ENCODE assay signal across 24 mouse cellular contexts in genomic region chr17:30480381-30480780, GRCm38 (mm10).
DNase-seq lines count a peak whose midpoint lies in the region; ATAC-seq lines count a peak whose summit lies in the region.
"Had no signal": no experiment of that assay in that cellular context is flagged by ENCODE, and none has a peak within 500 bp of the region (broad histone marks: within the 10 kb centered on the region; RNA-seq: fewer than 3 reads in every experiment).

No protein-coding gene starts in this region.

- no peaks in the 10 kb centered on the region for H3K4me1 ChIP-seq in midbrain, embryonic 11.5 days (ENCODE audit: control insufficient read depth, insufficient read depth, low read length)
- peaks cover 6% of the 10 kb centered on the region; the same call in 1 of the 2 replicates for H3K4me1 ChIP-seq in midbrain, embryonic 16.5 days (ENCODE audit: control insufficient read depth, insufficient read depth, low read length)
- H3K4me1 ChIP-seq: embryonic facial prominence, embryonic 10.5 days; embryonic facial prominence, embryonic 12.5 days; forebrain, embryonic 15.5 days had no signal

- no peak overlapping the region for H3K9ac ChIP-seq in midbrain, embryonic 11.5 days (ENCODE audit: low read length)
- H3K9ac ChIP-seq in midbrain, embryonic 16.5 days (ENCODE audit: low read depth, low read length) = no peak overlapping the region
- H3K9ac ChIP-seq: embryonic facial prominence, embryonic 12.5 days; forebrain, embryonic 13.5 days; forebrain, embryonic 15.5 days had no signal

- no peak overlapping the region for H3K4me3 ChIP-seq in midbrain, embryonic 11.5 days (ENCODE audit: low read depth, low read length)
- no peak overlapping the region for H3K4me3 ChIP-seq in midbrain, embryonic 16.5 days (ENCODE audit: low read depth, low read length)
- H3K4me3 ChIP-seq: embryonic facial prominence, embryonic 10.5 days; embryonic facial prominence, embryonic 12.5 days; forebrain, embryonic 13.5 days; forebrain, embryonic 15.5 days had no signal

- no peaks in the 10 kb centered on the region for H3K36me3 ChIP-seq in midbrain, embryonic 11.5 days (ENCODE audit: control insufficient read depth, insufficient read depth, low read length)
- H3K36me3 ChIP-seq in midbrain, embryonic 16.5 days (ENCODE audit: control insufficient read depth, insufficient read depth, low read length) = no peaks in the 10 kb centered on the region
- H3K36me3 ChIP-seq: embryonic facial prominence, embryonic 12.5 days; forebrain, embryonic 15.5 days had no signal

- DNase-seq in heart, adult 11 months = peak; percentile 53
- DNase-seq in heart, adult 8-10 months (ENCODE audit: low spot score) = no peak
- peak; percentile 28 for DNase-seq in midbrain, embryonic 11.5 days (ENCODE audit: low spot score, missing footprints)
- peak; percentile 14 to 55 for DNase-seq in urinary bladder, postnatal 4 days (ENCODE audit: low spot score in 2 of 2)
- no peak for DNase-seq in urinary bladder, postnatal 25 days (ENCODE audit: low spot score)
- DNase-seq in lung, adult 18-20 months = no peak
- DNase-seq: adrenal gland, adult 8-10 months; adrenal gland, postnatal 14 days; adrenal gland, postnatal 36 days; B cell, adult 2 months; cerebellum, adult 11-12 months; cerebellum, adult 2 months; cerebellum, adult 9-10 months; cerebellum, postnatal 10 days; cerebellum, postnatal 25 days had no signal

- H3K27me3 ChIP-seq in midbrain, embryonic 11.5 days (ENCODE audit: control insufficient read depth, insufficient read depth, low read length) = no peaks in the 10 kb centered on the region
- no peaks in the 10 kb centered on the region for H3K27me3 ChIP-seq in midbrain, embryonic 16.5 days (ENCODE audit: control insufficient read depth, insufficient read depth, low read depth, low read length)
- H3K27me3 ChIP-seq: CH12.LX; embryonic facial prominence, embryonic 12.5 days; forebrain, embryonic 13.5 days; forebrain, embryonic 15.5 days; Patski had no signal

- 89% methylated on average over 8 of the region's 8 CpGs for WGBS in midbrain, embryonic 11.5 days
- WGBS in midbrain, embryonic 16.5 days = 89% methylated on average over 8 of the region's 8 CpGs

- no peak overlapping the region for H3K4me2 ChIP-seq in midbrain, embryonic 11.5 days
- H3K4me2 ChIP-seq in midbrain, embryonic 16.5 days (ENCODE audit: low read length) = no peak overlapping the region
- H3K4me2 ChIP-seq: embryonic facial prominence, embryonic 12.5 days; forebrain, embryonic 13.5 days; forebrain, embryonic 15.5 days had no signal

- H3K9me3 ChIP-seq in midbrain, embryonic 11.5 days (ENCODE audit: control insufficient read depth, low read length) = no peaks in the 10 kb centered on the region
- H3K9me3 ChIP-seq in midbrain, embryonic 16.5 days (replicated peaks; ENCODE audit: control insufficient read depth, low read length, poor library complexity, severe bottlenecking) = no peaks in the 10 kb centered on the region
- H3K9me3 ChIP-seq: embryonic facial prominence, embryonic 12.5 days; forebrain, embryonic 13.5 days; forebrain, embryonic 15.5 days had no signal

- H3K27ac ChIP-seq in midbrain, embryonic 11.5 days (ENCODE audit: low read depth, low read length) = no peak overlapping the region
- no peak overlapping the region for H3K27ac ChIP-seq in midbrain, embryonic 16.5 days (ENCODE audit: low read length)
- H3K27ac ChIP-seq: embryonic facial prominence, embryonic 10.5 days; embryonic facial prominence, embryonic 12.5 days; forebrain, embryonic 13.5 days; forebrain, embryonic 15.5 days had no signal

- ATAC-seq in midbrain, embryonic 11.5 days (ENCODE audit: low FRiP score) = no peak
- no peak for ATAC-seq in midbrain, embryonic 16.5 days
- ATAC-seq: activated CD4-positive, CD25-positive, alpha-beta regulatory T cell, adult 4 months; CD4-positive, CD25-positive, alpha-beta regulatory T cell, adult 4 months; forebrain, embryonic 13.5 days; forebrain, embryonic 15.5 days; Patski had no signal

Comparison
In these comparisons a context has a peak if more than half of its experiments do, and no peak if none do; other contexts are left out.
1. DNase-seq: peak in heart, adult 11 months (single experiment), midbrain, embryonic 11.5 days (single experiment) and urinary bladder, postnatal 4 days (2 of 2); none in heart, adult 8-10 months (single experiment), urinary bladder, postnatal 25 days (single experiment) and lung, adult 18-20 months (0 of 2).